In genomic region chr13:23285191-23285920, GRCm38 (mm10) we compare ENCODE assay signal across 9 mouse cellular contexts. TPM values are rescaled to one million over a fixed set of nuclear protein-coding genes. Genes with fewer than 3 reads are reported as not detected.
A peak's percentile ranks its signal among the peaks of the same experiment; 100 is the strongest.
DNase-seq lines count a peak whose midpoint lies in the region; ATAC-seq lines count a peak whose summit lies in the region.
"Had no signal": no experiment of that assay in that cellular context is flagged by ENCODE, and none has a peak within 500 bp of the region (broad histone marks: within the 10 kb centered on the region; RNA-seq: fewer than 3 reads in every experiment).

No protein-coding gene starts in this region.

- H3K9ac ChIP-seq in kidney, embryonic 15.5 days: no peak overlapping the region
- H3K9ac ChIP-seq in forebrain, embryonic 11.5 days (ENCODE audit: low read length): peak overlapping the region; percentile 55
- peak overlapping the region; percentile 21; the same call in 1 of the 2 replicates for H3K9ac ChIP-seq in liver, embryonic 11.5 days (ENCODE audit: low read depth, low read length)

- H3K36me3 ChIP-seq in kidney, embryonic 15.5 days: no peaks in the 10 kb centered on the region
- no peaks in the 10 kb centered on the region for H3K36me3 ChIP-seq in forebrain, embryonic 11.5 days (ENCODE audit: control insufficient read depth, insufficient read depth, low read length)
- no peaks in the 10 kb centered on the region for H3K36me3 ChIP-seq in liver, embryonic 11.5 days (ENCODE audit: control insufficient read depth, insufficient read depth, low read length)

- peaks cover 29% of the 10 kb centered on the region for H3K27me3 ChIP-seq in kidney, embryonic 15.5 days
- H3K27me3 ChIP-seq in forebrain, embryonic 11.5 days (ENCODE audit: control insufficient read depth, insufficient read depth, low read length): no peaks in the 10 kb centered on the region; the same call in 1 of the 2 replicates
- peaks cover 3% of the 10 kb centered on the region for H3K27me3 ChIP-seq in liver, embryonic 11.5 days (replicated peaks; ENCODE audit: control insufficient read depth, insufficient read depth, low read length)

- peak overlapping the region; percentile 54 for H3K4me3 ChIP-seq in kidney, embryonic 15.5 days (replicated peaks)
- peak overlapping the region; percentile 47 for H3K4me3 ChIP-seq in forebrain, embryonic 11.5 days (ENCODE audit: low read depth, low read length)
- H3K4me3 ChIP-seq in liver, embryonic 11.5 days (ENCODE audit: low read depth, low read length): peak overlapping the region; percentile 57

- peak overlapping the region; percentile 90 for H3K4me2 ChIP-seq in kidney, embryonic 15.5 days
- H3K4me2 ChIP-seq in forebrain, embryonic 11.5 days (ENCODE audit: low read depth, low read length, severe bottlenecking): peak overlapping the region; percentile 74
- H3K4me2 ChIP-seq in liver, embryonic 11.5 days: peak overlapping the region; percentile 97

- no peaks in the 10 kb centered on the region for H3K9me3 ChIP-seq in kidney, embryonic 15.5 days (replicated peaks)
- no peaks in the 10 kb centered on the region for H3K9me3 ChIP-seq in forebrain, embryonic 11.5 days (ENCODE audit: control insufficient read depth, low read length)
- H3K9me3 ChIP-seq in liver, embryonic 11.5 days (ENCODE audit: control insufficient read depth, low read length): no peaks in the 10 kb centered on the region

- peaks cover 14% of the 10 kb centered on the region for H3K4me1 ChIP-seq in kidney, embryonic 15.5 days
- 0 out of 2 replicates have a peak, but pooled peaks cover 2% of the 10 kb centered on the region for H3K4me1 ChIP-seq in forebrain, embryonic 11.5 days (replicated peaks; ENCODE audit: control insufficient read depth, insufficient read depth, low read length)
- peaks cover 6% of the 10 kb centered on the region; the same call in 1 of the 2 replicates for H3K4me1 ChIP-seq in liver, embryonic 11.5 days (replicated peaks; ENCODE audit: control insufficient read depth, insufficient read depth, low read length)

- H3K27ac ChIP-seq in kidney, embryonic 15.5 days: no peak overlapping the region
- H3K27ac ChIP-seq in forebrain, embryonic 11.5 days (ENCODE audit: low read depth, low read length): no peak overlapping the region
- H3K27ac ChIP-seq in liver, embryonic 11.5 days (ENCODE audit: low read depth, low read length): no peak overlapping the region

- WGBS in kidney, embryonic 15.5 days: 2% methylated on average over 22 of the region's 22 CpGs
- WGBS in forebrain, embryonic 11.5 days: 2% methylated on average over 22 of the region's 22 CpGs
- under 1% methylated on average over 22 of the region's 22 CpGs for WGBS in liver, embryonic 11.5 days

- ATAC-seq in kidney, embryonic 15.5 days (replicated peaks; ENCODE audit: low FRiP score): peak; percentile 88
- ATAC-seq in forebrain, embryonic 11.5 days (replicated peaks; ENCODE audit: low FRiP score): peak; percentile 88
- ATAC-seq in liver, embryonic 11.5 days (replicated peaks; ENCODE audit: low FRiP score): peak; percentile 93
- ATAC-seq in erythroid progenitor cell, adult 5-6 weeks (replicated peaks; ENCODE audit: low FRiP score, poor library complexity, severe bottlenecking): no peak

- no peak for DNase-seq in kidney, adult 18-20 months
- DNase-seq in MEL-GATA-1-ER (ENCODE audit: extremely low read depth, low read depth): peak; percentile 48
- peak; percentile 65 for DNase-seq in forebrain, embryonic 11.5 days (ENCODE audit: low spot score)
- peak; percentile 61 for DNase-seq in liver, embryonic 11.5 days (ENCODE audit: low spot score)
- peak; percentile 22 for DNase-seq in right cerebral cortex, postnatal 25 days
- DNase-seq in spleen, postnatal 10 days (ENCODE audit: low spot score in 2 of 2): no peak

RNA-seq across cellular contexts. Expression of gene Vmn1r223, which starts 38.4 kb away (rescaled TPM):
- not detected in 2 replicates for polyA plus RNA-seq in kidney, embryonic 15.5 days (2015; fragmentation: Nextera tagmentation; extraction: Ambion mirVana)
- not detected in 2 replicates for polyA plus RNA-seq in forebrain, embryonic 11.5 days (2014; fragmentation: Nextera tagmentation; extraction: Ambion mirVana)
- not detected in 2 replicates for polyA plus RNA-seq in liver, embryonic 11.5 days (2014; fragmentation: Nextera tagmentation; extraction: Ambion mirVana)
- not detected in 2 replicates for total RNA-seq in erythroid progenitor cell, adult 5-6 weeks (2015; ENCODE audit: low replicate concordance)
- total RNA-seq in erythroid progenitor cell, adult 5-6 weeks (2017; ENCODE audit: low replicate concordance): not detected in 2 replicates
- polyA plus RNA-seq: spleen, adult 2 months had no signal

RNA-seq across cellular contexts. Expression of gene Vmn1r222, which starts 49.6 kb away (rescaled TPM):
- not detected in 2 replicates for polyA plus RNA-seq in kidney, embryonic 15.5 days (2015; fragmentation: Nextera tagmentation; extraction: Ambion mirVana)
- polyA plus RNA-seq in forebrain, embryonic 11.5 days (2014; fragmentation: Nextera tagmentation; extraction: Ambion mirVana): 0.16 TPM in 1 of 2 replicates, not detected in the other
- polyA plus RNA-seq in liver, embryonic 11.5 days (2014; fragmentation: Nextera tagmentation; extraction: Ambion mirVana): not detected in 2 replicates
- total RNA-seq in erythroid progenitor cell, adult 5-6 weeks (2015; ENCODE audit: low replicate concordance): not detected in 2 replicates
- not detected in 2 replicates for total RNA-seq in erythroid progenitor cell, adult 5-6 weeks (2017; ENCODE audit: low replicate concordance)
- polyA plus RNA-seq: spleen, adult 2 months had no signal

Comparison
In these comparisons a context has a peak if more than half of its experiments do, and no peak if none do; other contexts are left out.
1. DNase-seq: peak in MEL-GATA-1-ER (single experiment), forebrain, embryonic 11.5 days (single experiment), liver, embryonic 11.5 days (single experiment) and right cerebral cortex, postnatal 25 days (single experiment); none in kidney, adult 18-20 months (single experiment) and spleen, postnatal 10 days (0 of 2).
2. Peak in every context shown above with its lines, with median percentiles within 50 percentile points of each other: H3K4me2 ChIP-seq and H3K4me3 ChIP-seq.